Mouse (Mus musculus) small intestine, adult 2 months (tissue): ENCODE measurements around the gene Pdp2. TPM values are rescaled to one million over a fixed set of nuclear protein-coding genes. Genes with fewer than 3 reads are reported as not detected.

Experiments
- H3K27ac ChIP-seq: fragments of 200-500 bp; 2 replicates; pipeline ENCODE4 v1.5.1; 2012; ENCODE audit warnings: low read depth, low read length, control low read depth, inconsistent platforms; ENCODE audit not compliant: insufficient read depth
- H3K27me3 ChIP-seq: fragments of 200-500 bp; 2 replicates; pipeline ENCODE4 v1.6.1; 2012; ENCODE audit warnings: mild to moderate bottlenecking, moderate library complexity, low read length, inconsistent platforms; ENCODE audit not compliant: control insufficient read depth, insufficient read depth
- H3K36me3 ChIP-seq: fragments of 200-500 bp; 2 replicates; pipeline ENCODE4 v1.6.1; 2012; ENCODE audit warnings: mild to moderate bottlenecking, low read length, control low read depth, inconsistent platforms; ENCODE audit not compliant: control insufficient read depth, insufficient read depth
- H3K4me1 ChIP-seq: fragments of 200-500 bp; 2 replicates; pipeline ENCODE4 v1.6.1; 2012; ENCODE audit warnings: low read length, inconsistent platforms, mixed read lengths; ENCODE audit not compliant: control insufficient read depth, insufficient read depth, insufficient read length
- H3K4me3 ChIP-seq: fragments of 200-500 bp; 2 replicates; pipeline ENCODE4 v1.5.1; 2012; ENCODE audit warnings: low read depth, mild to moderate bottlenecking, control low read depth, inconsistent platforms, low read length, moderate library complexity
- CTCF ChIP-seq: fragments of 200-500 bp; IDR thresholded peaks from 2 replicates; pipeline ENCODE4 v1.5.1; 2012; ENCODE audit warnings: low read depth, mild to moderate bottlenecking, control low read depth, inconsistent platforms, low read length, moderate library complexity, mixed read lengths; ENCODE audit not compliant: insufficient replicate concordance, insufficient read length; ENCODE audit errors: extremely low read depth
- POLR2A ChIP-seq: fragments of 200-500 bp; IDR thresholded peaks from 2 replicates; pipeline ENCODE4 v1.6.1; 2012; ENCODE audit warnings: low read depth, mild to moderate bottlenecking, control low read depth, inconsistent platforms, low read length, moderate library complexity
- WGBS: fragments of 180-500 bp; shearing (Covaris S2); methylation state at CpG from one replicate; pipeline ENCODE4 v1.1.7; 2018; 5-methylcytosine and 5-hydroxymethylcytosine counted together
- polyA plus RNA-seq: library from polyadenylated mRNA; depleted of rRNA; stranded (reverse); fragments of >200 nt; gene quantifications from 2 replicates; pipeline ENCODE4 v1.2.3, GENCODE M21; 2012

Gene Pdp2
- polyA plus RNA-seq, 1 experiment = 5.8 TPM

- no peak for TF ChIP-seq CTCF
- no peak for TF ChIP-seq POLR2A
- Histone ChIP-seq H3K4me1 (no peaks in the 10 kb centered on the region), H3K4me3 (no peak overlapping the region), H3K27ac (no peak overlapping the region), H3K27me3 (no peaks in the 10 kb centered on the region), H3K36me3 (no peaks in the 10 kb centered on the region)
- 84% methylated on average over 8 of the region's 8 CpGs for WGBS
Observed at GRCm38 (mm10) chr8:104609222-104609621, 18.0 kb downstream of the Pdp2 start.

GRCm38 (mm10) chr8:104610185-104610766, 19.0 kb downstream of the Pdp2 start:
- WGBS = 78% methylated on average over 12 of the region's 12 CpGs
- Histone ChIP-seq H3K27ac (no peak overlapping the region), H3K27me3 (no peaks in the 10 kb centered on the region), H3K4me3 (no peak overlapping the region), H3K4me1 (no peaks in the 10 kb centered on the region), H3K36me3 (no peaks in the 10 kb centered on the region)
- TF ChIP-seq POLR2A = no peak
- TF ChIP-seq CTCF = no peak

GRCm38 (mm10) chr8:104611613-104612012, 20.4 kb downstream of the Pdp2 start:
- WGBS = 62% methylated on average over 4 of the region's 4 CpGs
- Histone ChIP-seq H3K27me3 (no peaks in the 10 kb centered on the region), H3K36me3 (no peaks in the 10 kb centered on the region), H3K4me3 (no peak overlapping the region), H3K4me1 (no peaks in the 10 kb centered on the region), H3K27ac (no peak overlapping the region)
- TF ChIP-seq CTCF (no peak), POLR2A (no peak)

GRCm38 (mm10) chr8:104613119-104613518, 21.9 kb downstream of the Pdp2 start:
- H3K27me3 ChIP-seq = no peaks in the 10 kb centered on the region
- no peaks in the 10 kb centered on the region for H3K4me1 ChIP-seq
- no peaks in the 10 kb centered on the region for H3K36me3 ChIP-seq
- no peak for TF ChIP-seq POLR2A
- TF ChIP-seq CTCF = no peak
- H3K4me3 ChIP-seq = no peak overlapping the region
- WGBS = 58% methylated on average over 4 of the region's 4 CpGs
- no peak overlapping the region for H3K27ac ChIP-seq

GRCm38 (mm10) chr8:104620765-104621164, 29.5 kb downstream of the Pdp2 start:
- H3K36me3 ChIP-seq = no peaks in the 10 kb centered on the region
- TF ChIP-seq CTCF = no peak
- no peak for TF ChIP-seq POLR2A
- H3K27ac ChIP-seq = no peak overlapping the region
- H3K4me3 ChIP-seq = no peak overlapping the region
- 68% methylated on average over 5 of the region's 5 CpGs for WGBS
- H3K4me1 ChIP-seq = no peaks in the 10 kb centered on the region
- no peaks in the 10 kb centered on the region for H3K27me3 ChIP-seq

- Histone ChIP-seq H3K4me1 (no peaks in the 10 kb centered on the region), H3K4me3 (no peak within 1 kb of the TSS), H3K27me3 (no peaks in the 10 kb centered on the region), H3K27ac (no peak within 1 kb of the TSS), H3K36me3 (no peaks in the 10 kb centered on the region)
- WGBS = 57% methylated on average over 6 of the region's 6 CpGs
- TF ChIP-seq POLR2A (no peak), CTCF (no peak)
Observed at GRCm38 (mm10) chr8:104624161-104624560, 32.9 kb downstream of the Pdp2 start, which contains the start of gene Cdh16. TSS of gene Cdh16 (minus strand) at chr8:104624396.

- 63% methylated on average over 3 of the region's 4 CpGs for WGBS
- H3K4me3 ChIP-seq = no peak overlapping the region
- H3K4me1 ChIP-seq = no peaks in the 10 kb centered on the region; the same call in 1 of the 2 replicates
- TF ChIP-seq CTCF = no peak
- no peak for TF ChIP-seq POLR2A
- no peaks in the 10 kb centered on the region for H3K36me3 ChIP-seq
- no peak overlapping the region for H3K27ac ChIP-seq
- peaks cover 14% of the 10 kb centered on the region for H3K27me3 ChIP-seq
Observed at GRCm38 (mm10) chr8:104627065-104627740, 36.0 kb downstream of the Pdp2 start.
